Mouse (Mus musculus) embryonic fibroblast, embryonic 13.5 days (primary cell): Measurements from ENCODE around the gene Ddr1.

Experiments used
- CTCF ChIP-seq: IDR thresholded peaks from 2 replicates; pipeline ENCODE4 v1.5.1; 2011; ENCODE audit warnings: mild to moderate bottlenecking, control low read depth, low read length, moderate library complexity, borderline replicate concordance; ENCODE audit not compliant: insufficient read depth
- POLR2A ChIP-seq: IDR thresholded peaks from 2 replicates; pipeline ENCODE4 v1.6.1; 2011; ENCODE audit warnings: low read depth, mild to moderate bottlenecking, control low read depth, low read length, moderate library complexity

- TF ChIP-seq POLR2A = no peak
- TF ChIP-seq CTCF = no peak
These were observed 10.5 kb downstream of the Ddr1 start for GRCm38 (mm10) chr17:35693906-35694305.
